27 mouse cellular contexts compared by ENCODE assay signal in genomic region chr9:83562889-83563288, GRCm38 (mm10). TPM values are rescaled to one million over a fixed set of nuclear protein-coding genes. Genes with fewer than 3 reads are reported as not detected.
DNase-seq lines count a peak whose midpoint lies in the region; TF ChIP-seq lines count a peak whose summit lies in the region.
"Had no signal": no experiment of that assay in that cellular context is flagged by ENCODE, and none has a peak within 500 bp of the region (broad histone marks: within the 10 kb centered on the region; RNA-seq: fewer than 3 reads in every experiment).

No protein-coding gene starts in this region.

- intact Hi-C loops in heart, postnatal 10 days (cut with DNase I) = no loop called here
- intact Hi-C loops in left cerebral cortex, adult 2 months (cut with DNase I) = no loop called here

- no peak overlapping the region for H3K27ac ChIP-seq in left cerebral cortex, adult 2 months
- H3K27ac ChIP-seq: forebrain, embryonic 10.5 days; forebrain, embryonic 15.5 days; hindbrain, embryonic 12.5 days; hindbrain, postnatal 0 days; limb, embryonic 12.5 days; liver, embryonic 15.5 days had no signal

- peak; percentile 83 for DNase-seq in heart, adult 11 months
- no peak for DNase-seq in heart, postnatal 10 days
- DNase-seq in kidney, adult 8-10 months = peak; percentile 72 to 81
- peak; percentile 72 for DNase-seq in kidney, postnatal 10 days
- DNase-seq in frontal cortex, adult 2 months (ENCODE audit: extremely low spot score in 1 of 2, low spot score in 1 of 2) = no peak
- DNase-seq in lung, postnatal 14 days = no peak
- DNase-seq in left cerebral cortex, adult 2 months (ENCODE audit: extremely low spot score in 1 of 2, low spot score in 2 of 2) = no peak
- DNase-seq: adrenal gland, adult 8-10 months; cerebellum, adult 11 months; cerebellum, adult 9-10 months; cerebellum, postnatal 36 days; embryo, embryonic 11 days; heart, postnatal 36 days; midbrain, embryonic 14.5 days; thymus, postnatal 14 days had no signal

- TF ChIP-seq CTCF in left cerebral cortex, adult 2 months (IDR thresholded peaks at IDR 0.05) = no peak

- H3K4me3 ChIP-seq in left cerebral cortex, adult 2 months = no peak overlapping the region
- H3K4me3 ChIP-seq: embryonic facial prominence, embryonic 12.5 days; forebrain, embryonic 10.5 days; forebrain, embryonic 15.5 days; heart, embryonic 15.5 days; hindbrain, embryonic 12.5 days; intestine, embryonic 15.5 days; limb, embryonic 12.5 days; liver, embryonic 15.5 days; lung, embryonic 15.5 days; stomach, embryonic 15.5 days had no signal

RNA-seq across cellular contexts. Expression of gene Sh3bgrl2, which starts 14.8 kb away (rescaled TPM):
- total RNA-seq in heart, postnatal 10 days (2021) = 1 to 10 TPM; 5.8 to 6.4 TPM
- polyA plus RNA-seq in frontal cortex, adult 2 months (2012; rRNA removed) = 41.9 and 42.8 TPM in 2 replicates
- 10 to 100 TPM; 30.7 to 36.1 TPM for total RNA-seq in left cerebral cortex, adult 2 months (2021)
- polyA plus RNA-seq: G1E had no signal

Comparison
In these comparisons a context has a peak if more than half of its experiments do, and no peak if none do; other contexts are left out.
1. DNase-seq: peak in heart, adult 11 months (single experiment), kidney, adult 8-10 months (2 of 2) and kidney, postnatal 10 days (single experiment); none in heart, postnatal 10 days (0 of 2), frontal cortex, adult 2 months (0 of 2), lung, postnatal 14 days (single experiment) and left cerebral cortex, adult 2 months (0 of 2).
2. RNA of gene Sh3bgrl2, which starts 14.8 kb away (total RNA-seq): 30.7 to 36.1 TPM in left cerebral cortex, adult 2 months; 5.8 to 6.4 TPM in heart, postnatal 10 days; every median in the first group is over 4 times any median in the second.